Mouse (Mus musculus): ENCODE data around the gene F5.

F5 gene

GRCm38 (mm10) chr1:164151387-164152088 lies at the start of gene F5:
F5 (plus strand) TSS chr1:164151838.
- no peak for DNase-seq (ENCODE audit: low spot score)

GRCm38 (mm10) chr1:164109763-164110162 lies 41.9 kb upstream of the F5 start:
- DNase-seq (ENCODE audit: low spot score): no peak

- no peak for DNase-seq (ENCODE audit: low spot score)
Measured at GRCm38 (mm10) chr1:164110591-164111329, 40.9 kb upstream of the F5 start.

GRCm38 (mm10) chr1:164114280-164114679 lies 37.4 kb upstream of the F5 start:
- DNase-seq (ENCODE audit: low spot score): no peak

GRCm38 (mm10) chr1:164114947-164115493 lies 36.6 kb upstream of the F5 start, which contains the start of gene Selp:
Selp (plus strand) TSS chr1:164115264.
- DNase-seq (ENCODE audit: low spot score): no peak

GRCm38 (mm10) chr1:164115647-164116046 lies 36.0 kb upstream of the F5 start:
- no peak for DNase-seq (ENCODE audit: low spot score)

GRCm38 (mm10) chr1:164117869-164118268 lies 33.8 kb upstream of the F5 start:
- DNase-seq (ENCODE audit: low spot score): no peak

GRCm38 (mm10) chr1:164119892-164120776 lies 31.5 kb upstream of the F5 start:
- DNase-seq (ENCODE audit: low spot score): no peak

- no peak for DNase-seq (ENCODE audit: low spot score)
Measured at GRCm38 (mm10) chr1:164120777-164121158, 30.9 kb upstream of the F5 start.

- no peak for DNase-seq (ENCODE audit: low spot score)
Measured at GRCm38 (mm10) chr1:164123836-164124235, 27.8 kb upstream of the F5 start.

GRCm38 (mm10) chr1:164130013-164130412 lies 21.6 kb upstream of the F5 start:
- no peak for DNase-seq (ENCODE audit: low spot score)

- no peak for DNase-seq (ENCODE audit: low spot score)
Measured at GRCm38 (mm10) chr1:164132609-164133008, 19.0 kb upstream of the F5 start.

GRCm38 (mm10) chr1:164134101-164134500 lies 17.5 kb upstream of the F5 start:
- no peak for DNase-seq (ENCODE audit: low spot score)

GRCm38 (mm10) chr1:164135360-164135759 lies 16.3 kb upstream of the F5 start:
- no peak for DNase-seq (ENCODE audit: low spot score)

GRCm38 (mm10) chr1:164135960-164136359 lies 15.7 kb upstream of the F5 start:
- no peak for DNase-seq (ENCODE audit: low spot score)

GRCm38 (mm10) chr1:164136636-164137035 lies 15.0 kb upstream of the F5 start:
- DNase-seq (ENCODE audit: low spot score): no peak

GRCm38 (mm10) chr1:164138365-164139130 lies 13.1 kb upstream of the F5 start:
- DNase-seq (ENCODE audit: low spot score): peak; percentile 13

- no peak for DNase-seq (ENCODE audit: low spot score)
Measured at GRCm38 (mm10) chr1:164139464-164139863, 12.2 kb upstream of the F5 start.

GRCm38 (mm10) chr1:164149083-164149482 lies 2.6 kb upstream of the F5 start:
- DNase-seq (ENCODE audit: low spot score): no peak

- DNase-seq (ENCODE audit: low spot score): no peak
Measured at GRCm38 (mm10) chr1:164152836-164153235, 1.2 kb downstream of the F5 start.

- DNase-seq (ENCODE audit: low spot score): no peak
Measured at GRCm38 (mm10) chr1:164154983-164155382, 3.3 kb downstream of the F5 start.
